Mouse (Mus musculus) CD4-positive helper T cell, adult 2 months (primary cell): ENCODE measurements around the gene Stra6.
A peak's percentile ranks its signal among the peaks of the same experiment; 100 is the strongest.

Experiments
- DNase-seq: peaks from one replicate; pipeline ENCODE4 v3.0.0-alpha.2; 2012; ENCODE audit warnings: low read depth, missing footprints, low spot score

Gene Stra6

GRCm38 (mm10) chr9:58130909-58131308 lies 67.3 kb downstream of the Stra6 start:
- no peak for DNase-seq

GRCm38 (mm10) chr9:58131735-58132134 lies 68.1 kb downstream of the Stra6 start:
- DNase-seq, result peak; percentile 52

GRCm38 (mm10) chr9:58133893-58134884 lies 70.6 kb downstream of the Stra6 start:
- peak; percentile 49 for DNase-seq

- DNase-seq, result no peak
These were observed 71.3 kb downstream of the Stra6 start for GRCm38 (mm10) chr9:58134906-58135305.

- DNase-seq, result no peak
These were observed 72.3 kb downstream of the Stra6 start for GRCm38 (mm10) chr9:58135921-58136321.

GRCm38 (mm10) chr9:58139947-58140346 lies 76.4 kb downstream of the Stra6 start:
- peak; percentile 80 for DNase-seq

GRCm38 (mm10) chr9:58143419-58143818 lies 79.8 kb downstream of the Stra6 start:
- DNase-seq, result no peak

GRCm38 (mm10) chr9:58144664-58145063 lies 81.1 kb downstream of the Stra6 start:
- no peak for DNase-seq

GRCm38 (mm10) chr9:58145417-58145816 lies 81.8 kb downstream of the Stra6 start:
- no peak for DNase-seq

GRCm38 (mm10) chr9:58148806-58149205 lies 85.2 kb downstream of the Stra6 start:
- no peak for DNase-seq

GRCm38 (mm10) chr9:58150733-58151361 lies 87.3 kb downstream of the Stra6 start:
- DNase-seq, result peak; percentile 34

- DNase-seq, result no peak
These were observed 89.5 kb downstream of the Stra6 start for GRCm38 (mm10) chr9:58153095-58153494.

- no peak for DNase-seq
These were observed 91.8 kb downstream of the Stra6 start for GRCm38 (mm10) chr9:58155366-58155765.

GRCm38 (mm10) chr9:58156819-58157560 lies 93.4 kb downstream of the Stra6 start:
- no peak for DNase-seq

GRCm38 (mm10) chr9:58157838-58158237 lies 94.2 kb downstream of the Stra6 start:
- DNase-seq, result no peak

- DNase-seq, result no peak
These were observed 95.1 kb downstream of the Stra6 start for GRCm38 (mm10) chr9:58158541-58159311.

GRCm38 (mm10) chr9:58159855-58160254 lies 96.3 kb downstream of the Stra6 start:
- DNase-seq, result no peak

GRCm38 (mm10) chr9:58160315-58160714 lies 96.7 kb downstream of the Stra6 start:
- no peak for DNase-seq

GRCm38 (mm10) chr9:58162173-58162572 lies 98.6 kb downstream of the Stra6 start:
- DNase-seq, result no peak

GRCm38 (mm10) chr9:58163146-58163545 lies 99.6 kb downstream of the Stra6 start:
- no peak for DNase-seq

- no peak for DNase-seq
These were observed 102.2 kb downstream of the Stra6 start for GRCm38 (mm10) chr9:58165779-58166178.
